Mouse (Mus musculus): ENCODE data around the gene Hist1h2af.

DNA sequence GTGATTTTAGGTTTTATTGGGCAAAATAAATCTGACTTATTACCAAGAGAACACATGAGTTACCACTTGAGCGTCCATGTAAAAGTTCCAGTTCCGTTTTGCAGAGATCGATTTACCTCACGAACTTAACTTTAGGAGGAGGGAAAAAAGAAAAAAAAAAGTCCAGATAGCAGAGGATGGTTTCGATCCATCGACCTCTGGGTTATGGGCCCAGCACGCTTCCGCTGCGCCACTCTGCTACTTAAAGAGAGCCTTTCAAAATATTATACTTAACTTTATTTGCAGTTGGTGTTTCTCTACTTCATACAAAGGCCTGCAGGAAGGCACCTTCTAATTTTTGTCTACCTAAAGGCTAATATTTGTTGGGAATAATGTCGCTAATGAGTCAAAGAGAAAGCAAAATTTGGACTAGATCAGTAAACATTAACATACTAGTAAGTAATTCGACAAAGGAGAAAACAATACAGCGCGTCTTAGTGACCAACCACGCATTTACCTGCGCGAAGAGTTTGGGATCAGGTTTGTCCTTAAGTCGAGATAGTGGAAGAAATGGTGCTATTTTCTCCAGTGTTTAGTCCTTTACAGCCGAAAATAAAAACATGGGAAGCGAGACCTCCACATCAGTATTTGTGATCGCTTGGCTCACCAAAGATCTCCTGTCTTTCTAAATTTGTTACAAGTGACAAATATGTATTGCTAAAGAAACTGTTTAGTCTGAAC is 3.4 kb upstream of the Hist1h2af start:
- TF ChIP-seq CTCF (IDR thresholded peaks at IDR 0.05; ENCODE audit: extremely low read depth, insufficient read depth, low read length) (no peak), POLR2A (IDR thresholded peaks at IDR 0.05; ENCODE audit: extremely low read depth, insufficient read depth, low read length) (no peak)
